Mouse (Mus musculus) erythroblast, adult 5-6 weeks (primary cell): ENCODE measurements around the gene St3gal4. TPM values are rescaled to one million over a fixed set of nuclear protein-coding genes. Genes with fewer than 3 reads are reported as not detected.

ENCODE experiments used
- ATAC-seq: replicated peaks from 2 replicates; pipeline ENCODE4 v1.8.0; 2016; ENCODE audit warnings: moderate number of reproducible peaks, mild to moderate bottlenecking, moderate TSS enrichment, inconsistent platforms; ENCODE audit not compliant: poor library complexity, low FRiP score, severe bottlenecking
- total RNA-seq, 2 experiments: library from RNA; stranded (forward) in 1 of 2; stranded (reverse) in 1 of 2; fragments of 150-400 nt in 1 of 2; fragments of 200-764, 138-1000 nt in 1 of 2; gene quantifications; 2 replicates each; pipeline versions ENCODE4 v1.2.3 to v1.2.4; 2015 to 2017; ENCODE audit warnings: low replicate concordance in 2 of 2

St3gal4 gene
- total RNA-seq, 2 experiments from 2014 or later = 10.1 to 18.6 TPM

DNA sequence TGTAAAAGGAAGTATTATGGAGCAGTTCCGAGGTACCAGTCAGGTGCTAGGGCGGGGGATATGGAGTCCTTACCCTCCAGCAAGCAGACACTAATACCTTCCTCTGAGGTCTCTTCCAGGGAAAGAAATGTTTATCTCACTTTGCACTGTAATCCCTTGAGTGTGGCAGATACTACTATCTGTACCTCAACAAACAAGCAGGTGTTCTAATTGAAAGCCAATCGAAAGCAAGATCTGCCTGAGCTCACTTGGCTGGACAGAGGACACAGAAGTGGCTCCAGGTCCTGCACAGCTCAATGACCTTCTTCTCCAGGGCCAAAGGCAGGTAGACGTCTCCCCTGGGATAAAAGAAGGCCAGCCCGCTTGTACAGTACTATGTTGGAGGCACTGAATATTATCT, 9.0 kb downstream of the St3gal4 start:
- no peak for ATAC-seq

DNA sequence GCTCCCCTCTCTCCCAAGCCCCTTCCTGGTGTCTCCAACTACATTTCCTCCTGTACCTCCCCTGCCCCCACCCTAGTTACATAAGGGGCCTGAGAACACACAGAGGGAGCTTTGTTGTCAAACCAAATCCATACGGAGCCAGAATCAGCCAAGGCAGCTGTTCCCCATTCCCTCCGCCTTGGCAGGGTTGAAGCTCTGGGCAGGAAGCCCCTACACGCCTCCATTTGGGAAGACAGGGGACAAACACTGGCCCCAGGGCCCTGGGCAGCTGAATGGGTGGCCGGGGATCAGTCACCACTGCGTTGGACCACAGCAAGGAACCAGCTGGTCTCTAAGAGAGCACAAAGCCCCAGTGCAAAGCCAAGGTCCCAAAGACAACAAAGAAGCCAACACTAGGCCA, 10.2 kb downstream of the St3gal4 start:
- no peak for ATAC-seq

DNA sequence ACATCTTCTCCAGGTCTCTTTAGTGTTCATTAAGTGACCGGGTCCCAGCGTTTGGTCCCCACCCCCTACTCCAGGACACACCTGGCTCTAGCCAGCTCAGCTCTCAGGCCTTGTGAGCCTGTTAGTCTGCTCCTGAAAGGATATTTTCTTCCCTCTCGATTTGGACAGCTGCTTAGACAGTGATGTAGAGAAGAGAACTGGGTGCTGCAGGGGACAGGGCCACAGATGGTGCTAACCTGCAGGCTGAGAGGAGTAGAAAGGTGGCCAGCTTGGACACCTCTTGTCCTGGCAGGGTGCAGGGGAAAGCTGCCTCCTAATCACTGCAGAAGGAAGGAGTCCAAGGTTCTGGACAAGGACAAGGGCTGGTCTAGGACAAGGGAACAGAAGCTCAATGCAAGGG, 11.0 kb downstream of the St3gal4 start:
- ATAC-seq = no peak

DNA sequence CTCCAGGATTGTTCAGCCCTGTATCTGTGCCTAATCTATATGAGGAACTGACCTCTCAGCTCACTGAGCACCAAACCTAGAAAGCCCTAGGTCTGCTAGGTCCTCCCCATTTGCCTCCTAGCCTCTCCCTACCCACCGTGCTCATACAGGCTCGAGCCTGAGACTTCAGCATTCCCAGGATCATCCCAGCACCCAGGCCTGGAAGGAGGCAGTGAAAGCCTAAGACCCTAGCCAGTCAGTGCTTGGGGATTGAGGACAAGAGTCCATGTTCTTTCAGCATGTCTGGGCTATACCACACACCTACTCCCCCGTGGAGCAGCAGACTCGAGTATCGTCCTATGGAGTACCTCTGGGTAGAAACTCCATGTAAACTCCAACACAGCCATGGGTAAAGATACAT, 11.7 kb downstream of the St3gal4 start:
- no peak for ATAC-seq

DNA sequence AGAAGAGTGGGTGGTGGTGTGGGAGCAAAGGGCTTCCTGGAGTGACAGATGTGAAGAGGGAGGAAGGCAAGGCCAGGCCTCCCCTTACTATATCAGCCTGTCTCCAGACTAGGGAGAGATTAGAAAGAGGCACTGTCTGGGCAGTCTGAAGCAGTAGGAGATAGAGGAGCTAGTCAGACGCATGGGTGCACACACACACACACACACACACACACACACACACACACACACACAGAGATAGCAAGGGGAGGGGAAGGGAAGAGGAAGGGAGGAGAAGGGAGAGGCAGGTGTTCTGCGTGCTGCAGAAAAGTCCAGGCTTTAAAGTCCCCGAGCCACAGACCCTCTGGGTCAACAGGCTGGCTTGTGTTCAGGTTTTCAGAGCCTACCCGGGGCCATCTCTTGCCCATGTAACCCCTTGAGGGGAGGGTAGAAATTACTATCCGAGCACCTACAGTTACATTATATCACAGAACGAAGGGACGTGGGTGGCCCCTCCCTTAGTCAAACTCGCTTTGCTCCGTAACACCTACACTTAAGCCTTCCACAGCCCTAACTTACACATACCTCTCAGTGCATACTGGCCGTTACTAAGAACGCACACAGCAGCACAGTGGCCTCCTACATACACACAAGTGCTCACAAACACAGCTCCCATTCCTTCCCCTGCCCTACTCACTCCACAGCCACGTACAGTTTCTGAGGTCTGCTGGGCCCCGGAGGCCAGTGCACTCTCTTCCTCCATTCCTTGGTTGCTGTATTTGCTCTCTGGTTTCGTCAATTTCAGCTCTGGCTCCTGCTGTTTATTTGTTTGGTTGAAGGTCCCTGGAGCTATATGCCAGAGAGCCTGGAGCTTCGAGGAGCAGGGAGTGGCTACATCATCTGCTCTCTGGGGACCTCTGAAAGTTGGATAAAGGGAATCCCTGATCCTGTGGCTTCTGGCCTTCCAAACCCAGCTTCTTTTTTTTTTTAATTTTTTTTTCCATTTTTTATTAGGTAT, 12.9 kb downstream of the St3gal4 start:
- peak; percentile 77 for ATAC-seq

DNA sequence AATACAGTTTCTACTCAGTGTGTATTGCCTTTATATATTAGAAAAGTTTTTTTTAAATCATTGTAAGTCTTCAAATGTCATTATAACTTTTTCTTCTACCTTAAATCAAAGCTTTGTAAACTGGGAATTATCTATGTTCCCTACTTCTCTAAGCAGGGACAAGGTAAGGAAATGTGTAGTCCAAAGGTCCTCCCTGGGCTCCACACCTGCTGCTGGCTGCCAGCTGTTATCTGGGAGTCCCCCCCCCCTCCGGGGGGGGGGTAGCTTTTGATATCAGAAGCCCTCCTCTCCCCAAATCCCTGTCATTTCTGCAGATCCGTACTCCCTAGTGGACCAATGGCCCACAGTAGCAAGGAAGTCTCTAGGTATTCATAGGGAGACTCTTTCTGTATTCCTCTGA, 13.6 kb downstream of the St3gal4 start:
- ATAC-seq = no peak

DNA sequence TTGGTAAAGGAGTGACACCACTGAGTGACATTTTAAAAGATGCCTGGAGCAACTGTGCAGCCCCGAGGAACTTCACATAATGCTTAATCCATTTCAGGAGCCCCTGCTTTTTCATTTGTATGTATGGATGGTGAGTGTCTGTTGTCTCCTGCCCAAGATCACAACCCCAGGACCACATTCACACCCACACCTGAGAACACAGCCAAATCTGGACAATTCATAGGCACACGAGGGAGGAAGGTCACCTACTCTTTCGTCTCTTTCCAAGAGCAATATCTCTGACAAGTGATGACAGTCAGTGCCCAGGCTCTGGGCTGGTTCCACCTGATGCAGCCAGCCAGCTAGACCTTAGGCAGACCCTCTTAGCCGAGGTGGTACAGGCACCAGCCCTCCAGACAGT, 14.4 kb downstream of the St3gal4 start:
- no peak for ATAC-seq

DNA sequence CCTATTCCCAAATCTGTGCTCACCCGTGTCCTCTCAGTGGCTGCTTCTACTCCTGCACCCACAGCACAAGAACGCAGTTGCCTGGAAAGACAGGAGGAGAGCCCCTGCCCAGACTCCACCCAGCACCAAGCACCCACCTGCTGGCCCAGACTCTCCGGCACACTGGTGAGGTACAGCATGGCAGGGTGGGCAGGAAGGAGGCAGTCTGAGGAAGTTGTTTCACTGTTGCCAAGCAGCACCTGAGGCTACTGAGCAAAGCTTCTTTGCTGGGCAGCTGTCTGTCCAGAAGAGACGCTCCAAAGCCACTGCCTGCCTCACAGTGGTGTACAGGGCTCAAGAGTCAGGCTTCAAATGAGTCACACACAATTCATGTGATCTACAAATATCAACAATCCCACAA, 20.3 kb downstream of the St3gal4 start:
- ATAC-seq = peak; percentile 18; the same call in 1 of the 2 replicates

DNA sequence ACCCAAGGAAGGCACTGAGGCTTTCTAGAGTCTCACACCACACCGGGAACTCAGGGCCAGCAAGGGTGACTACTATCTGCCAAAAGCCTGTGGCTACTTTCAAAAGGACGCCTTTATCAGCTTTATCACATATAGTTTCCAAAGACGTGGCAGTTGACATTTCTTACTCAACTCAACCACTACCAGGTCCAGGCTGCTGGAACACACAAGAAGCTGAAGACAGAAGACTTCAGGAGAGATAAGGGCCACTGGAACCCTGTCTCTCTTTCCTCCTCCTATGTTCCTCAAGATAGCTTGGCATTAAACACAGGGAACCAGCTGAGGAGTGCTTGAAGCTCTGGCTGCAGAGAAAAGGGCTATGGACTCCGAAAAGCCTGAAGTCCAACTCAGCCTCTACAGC, 21.2 kb downstream of the St3gal4 start:
- no peak for ATAC-seq

DNA sequence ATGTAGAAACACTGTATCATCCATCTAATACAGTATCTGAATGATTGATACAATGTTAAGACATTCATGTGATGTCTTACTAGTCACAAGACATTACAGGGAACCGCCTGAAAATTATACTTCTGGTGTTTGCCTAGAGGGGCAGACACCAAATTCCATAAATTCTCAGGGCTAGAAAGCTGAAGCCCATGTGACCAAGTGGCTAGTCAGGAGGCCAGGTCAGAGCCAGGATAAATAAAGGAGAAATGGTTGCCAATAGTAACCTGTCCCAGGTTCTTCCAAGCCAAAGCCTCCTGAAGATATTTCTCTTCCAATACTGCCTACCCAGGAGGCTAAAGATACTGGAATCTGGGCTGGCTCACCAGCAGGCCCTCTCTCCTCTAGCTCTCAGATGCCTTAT, 23.3 kb downstream of the St3gal4 start:
- no peak for ATAC-seq

DNA sequence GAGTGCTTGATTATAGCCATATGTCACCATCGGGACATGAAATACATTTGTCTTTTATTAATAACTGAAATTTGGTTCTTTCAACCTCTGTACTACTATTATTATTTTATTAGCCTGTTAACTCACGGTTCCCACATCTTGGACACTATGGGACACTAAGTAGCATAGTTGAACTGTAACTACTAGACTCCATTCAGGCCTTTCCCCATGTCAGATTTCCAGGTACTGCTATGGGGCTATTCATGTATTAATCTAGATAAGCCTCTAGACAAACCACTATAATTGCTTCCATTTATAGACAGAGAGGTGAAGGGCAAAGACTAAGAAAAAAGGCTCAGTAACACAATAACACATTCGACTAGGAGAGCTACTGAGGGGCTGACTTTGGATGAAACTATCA, 25.7 kb downstream of the St3gal4 start:
- no peak for ATAC-seq

DNA sequence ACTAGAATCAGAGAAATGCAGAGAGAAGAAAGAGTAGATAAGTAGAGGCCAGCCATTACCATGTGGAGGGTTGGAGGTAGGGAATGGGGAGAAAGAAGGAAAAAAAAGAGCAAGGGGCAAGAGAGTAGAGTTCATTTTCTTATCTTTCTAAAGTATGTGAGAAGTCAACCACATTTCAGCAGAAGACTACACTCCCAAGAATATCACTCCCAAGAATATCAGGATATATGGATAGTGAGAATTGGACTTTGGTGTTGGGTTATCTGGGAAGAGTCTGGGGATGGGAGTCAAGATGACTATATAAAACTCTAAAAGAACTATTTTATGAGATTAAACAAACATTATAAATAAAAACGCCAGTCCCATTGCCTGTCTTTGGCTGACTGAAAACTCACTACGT, 26.2 kb downstream of the St3gal4 start:
- ATAC-seq = no peak

DNA sequence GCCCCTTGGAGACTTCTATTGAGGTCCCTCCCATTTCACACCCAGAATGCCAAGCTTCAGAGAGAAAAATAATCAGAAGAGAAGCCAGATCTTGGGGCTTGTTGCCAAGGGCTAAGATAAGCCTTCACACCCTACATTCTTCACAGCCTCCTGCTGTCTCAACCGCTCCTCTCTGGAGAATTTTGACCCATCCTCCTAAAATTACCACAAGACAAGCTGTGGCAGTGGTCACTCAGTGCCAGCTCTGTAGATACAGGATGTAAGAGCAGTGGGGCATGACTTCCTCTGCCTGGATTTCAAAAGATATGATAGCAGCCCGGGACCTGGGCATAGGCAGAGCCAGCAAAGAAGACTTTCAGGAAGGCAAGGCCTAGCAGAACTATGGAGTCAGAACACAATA, 57.6 kb downstream of the St3gal4 start:
- ATAC-seq = peak; percentile 43; the same call in 1 of the 2 replicates

DNA sequence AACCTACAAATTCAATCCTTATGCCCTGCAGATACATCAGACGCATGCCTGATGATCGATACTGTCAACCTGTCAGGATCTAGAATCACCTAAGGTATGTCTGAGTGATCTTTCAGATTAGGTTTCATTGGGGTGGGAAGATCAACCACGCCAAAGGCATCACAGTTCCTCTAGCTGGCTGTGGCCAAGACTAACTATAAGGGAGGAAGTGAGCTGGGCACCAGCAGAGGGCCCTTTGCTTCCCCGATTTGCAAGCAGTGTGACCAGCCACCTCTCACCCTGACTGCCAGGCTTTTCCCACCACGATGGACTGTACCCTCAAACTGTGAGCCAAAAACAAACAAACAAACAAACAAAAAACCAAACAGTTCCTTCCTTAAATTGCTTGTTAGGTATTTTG, 59.2 kb downstream of the St3gal4 start:
- no peak for ATAC-seq

DNA sequence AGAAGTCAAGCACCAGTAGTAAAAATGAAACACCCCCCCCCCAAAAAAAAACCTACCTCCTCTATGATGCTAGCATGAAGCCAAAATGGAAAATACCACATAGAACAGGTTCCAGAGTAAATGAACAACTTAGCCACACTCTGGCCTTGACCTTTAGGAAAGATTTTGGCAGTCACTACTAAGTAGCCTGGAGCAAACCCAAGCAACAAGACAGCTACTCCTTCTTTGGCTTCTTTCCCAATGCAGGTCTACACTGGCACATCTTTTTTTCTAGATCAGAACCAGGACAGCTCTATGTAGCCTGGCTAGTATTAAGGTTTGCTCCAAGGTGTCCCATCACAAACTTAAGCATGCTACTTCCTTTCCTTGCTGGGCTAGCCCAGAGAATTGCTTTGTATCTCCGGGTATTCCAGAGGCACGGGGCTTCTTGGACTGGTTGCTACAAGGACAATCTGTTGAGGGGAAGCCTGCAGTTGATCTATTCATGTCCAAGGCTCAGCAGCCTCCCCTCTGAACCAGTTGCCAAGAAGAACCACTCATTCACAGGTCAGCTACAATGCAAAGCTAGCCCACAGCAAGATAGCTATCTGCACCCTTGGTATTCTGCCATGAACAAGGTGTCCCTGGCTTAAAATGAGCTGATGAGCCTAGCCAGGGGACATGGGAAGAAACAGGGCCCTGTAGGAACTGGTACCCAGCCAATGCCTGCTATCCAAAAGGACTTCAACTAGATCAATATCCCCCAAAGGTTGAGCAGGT, 60.3 kb downstream of the St3gal4 start:
- ATAC-seq = no peak

DNA sequence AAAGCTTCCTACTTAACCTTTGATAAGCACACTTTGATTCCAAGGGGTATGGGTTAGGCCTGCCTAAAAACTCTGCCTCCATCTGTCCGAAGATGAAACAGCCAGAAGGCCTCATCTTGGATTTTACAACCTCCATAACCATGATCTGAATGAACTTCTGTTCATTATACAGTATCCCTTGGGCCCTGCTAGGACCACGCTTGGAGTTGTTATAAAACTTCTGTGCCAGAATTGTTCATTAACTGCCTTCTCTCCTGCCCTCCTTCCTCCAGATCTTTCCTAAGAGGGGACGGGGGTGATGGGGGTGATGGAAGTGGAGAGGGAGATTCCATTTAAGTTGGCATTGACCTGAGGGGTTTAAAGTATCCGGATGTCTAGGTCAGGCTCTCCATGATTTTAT, 60.9 kb downstream of the St3gal4 start:
- no peak for ATAC-seq

DNA sequence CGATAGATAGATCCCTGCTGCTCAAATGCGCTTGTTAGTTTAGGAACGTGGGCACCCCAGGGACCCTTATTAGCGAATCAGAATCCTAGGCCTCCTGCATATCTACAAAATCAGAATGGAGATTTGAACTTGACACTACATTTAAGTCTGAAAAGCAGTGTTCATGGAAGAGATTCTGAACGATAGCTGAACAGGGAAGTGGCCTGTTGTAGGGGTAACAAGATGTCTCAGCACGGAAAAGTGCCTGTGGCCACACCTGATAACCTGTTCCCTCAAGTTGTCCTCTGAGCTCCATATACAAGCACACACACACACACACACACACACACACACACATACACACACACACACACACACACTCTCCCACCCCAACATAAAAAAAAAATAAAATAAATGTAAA, 61.4 kb downstream of the St3gal4 start:
- no peak for ATAC-seq

DNA sequence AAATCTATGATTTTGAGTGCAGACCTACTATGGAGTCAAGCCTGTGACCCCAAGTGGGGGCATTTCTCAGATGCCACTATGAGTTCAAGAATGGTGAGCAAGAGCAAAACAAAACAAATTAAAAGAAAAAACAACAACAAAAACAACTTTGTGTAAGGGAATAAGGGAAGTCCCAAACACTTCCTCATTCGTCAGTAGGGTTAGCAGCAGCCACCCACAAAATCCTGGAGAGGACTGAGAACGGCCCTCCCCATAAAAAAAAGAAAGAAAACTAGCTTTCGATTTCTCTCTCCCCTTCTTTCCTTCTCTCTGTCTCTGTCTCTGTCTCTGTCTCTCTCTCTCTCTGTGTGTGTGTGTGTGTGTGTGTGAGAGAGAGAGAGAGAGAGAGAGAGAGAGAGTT, 62.5 kb downstream of the St3gal4 start:
- ATAC-seq = no peak

DNA sequence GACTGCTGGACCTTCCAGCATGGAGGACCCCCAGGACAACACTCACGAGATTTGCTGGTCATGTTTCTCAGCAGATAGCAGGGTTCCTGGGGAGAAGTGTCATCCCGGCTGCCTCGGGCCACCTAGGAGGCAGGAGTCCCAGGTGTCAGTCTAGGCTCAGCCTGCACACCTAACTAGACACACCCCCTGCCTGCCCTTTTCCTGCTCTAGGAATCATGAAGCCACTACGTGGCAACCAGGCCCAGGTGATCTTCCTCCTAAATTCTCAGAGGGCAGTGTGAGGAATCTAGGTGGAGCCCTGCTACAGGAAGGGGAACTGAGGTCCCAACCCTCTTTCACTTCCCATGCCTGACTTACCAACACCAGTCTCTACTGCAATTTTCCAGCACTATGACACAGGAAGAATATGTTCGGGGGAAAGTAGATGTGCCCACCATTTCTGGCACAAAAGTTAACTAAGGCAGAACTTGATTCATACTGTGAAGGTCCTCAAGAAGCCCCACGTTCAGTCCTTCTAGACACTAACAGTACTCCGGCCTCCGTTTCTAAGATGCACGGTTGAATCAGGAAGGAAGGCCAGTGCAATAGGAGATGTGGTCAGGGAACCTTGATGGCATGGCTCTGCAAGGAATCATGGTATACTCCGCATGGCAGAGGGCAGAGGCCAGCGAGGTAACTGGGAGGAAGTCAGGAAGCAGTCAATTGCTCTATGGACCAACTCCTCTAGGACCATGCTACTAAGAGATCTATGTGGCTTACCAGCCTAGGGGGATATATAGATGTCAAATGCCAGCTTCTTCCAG, 63.3 kb downstream of the St3gal4 start:
- ATAC-seq = no peak

DNA sequence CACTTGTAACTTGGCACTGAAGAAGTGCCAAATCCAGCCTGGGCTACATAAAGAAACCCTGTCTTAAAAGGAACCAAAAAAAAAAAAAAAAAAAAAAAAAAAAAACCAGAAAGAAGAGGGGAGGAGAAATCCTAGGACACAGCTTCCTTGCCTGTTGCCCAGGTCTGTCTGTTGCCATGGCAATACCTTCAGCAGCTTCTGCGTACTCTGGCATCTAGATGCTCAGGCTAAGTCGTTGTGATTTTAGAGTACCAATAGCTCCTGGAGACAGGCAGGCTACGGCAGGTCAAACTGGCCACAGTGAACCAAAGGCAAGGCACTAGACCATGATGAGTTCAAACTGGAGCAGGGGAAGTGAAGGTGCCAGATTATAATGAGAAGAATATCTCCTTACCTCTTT, 65.4 kb downstream of the St3gal4 start:
- ATAC-seq = no peak
